Mouse (Mus musculus) heart, embryonic 15.5 days (tissue): ENCODE results near the gene Xlr3c. TPM values are rescaled to one million over a fixed set of nuclear protein-coding genes. Genes with fewer than 3 reads are reported as not detected.
A peak's percentile ranks its signal among the peaks of the same experiment; 100 is the strongest.
"Not testable (repeated sequence)": the region's sequence is repeated elsewhere in the genome, so short reads cannot be mapped to it uniquely, and the experiment has no call there.

Source experiments
- ATAC-seq: fragments of 200-750 bp; cut with Nextera tagmentation; replicated peaks from 2 replicates; pipeline ENCODE4 v1.8.0; 2017; ENCODE audit warnings: low read depth, moderate TSS enrichment; ENCODE audit not compliant: insufficient number of reproducible peaks, insufficient read depth, low FRiP score
- H3K27ac ChIP-seq: fragments of 300-500 bp; sonication (generic); 2 replicates; pipeline ENCODE4 v1.5.1; 2015; ENCODE audit warnings: mild to moderate bottlenecking, inconsistent platforms
- H3K27me3 ChIP-seq: fragments of 300-500 bp; sonication (generic); 2 replicates; pipeline ENCODE4 v1.6.1; 2015; ENCODE audit warnings: inconsistent platforms
- H3K36me3 ChIP-seq: fragments of 300-500 bp; sonication (generic); 2 replicates; pipeline ENCODE4 v1.6.1; 2015; ENCODE audit warnings: mild to moderate bottlenecking, inconsistent platforms
- H3K4me1 ChIP-seq: fragments of 300-500 bp; sonication (generic); replicated peaks from 2 replicates; pipeline ENCODE4 v1.6.1; 2015; ENCODE audit warnings: inconsistent platforms
- H3K4me2 ChIP-seq: fragments of 300-500 bp; sonication (generic); 2 replicates; pipeline ENCODE4 v1.6.1; 2015; ENCODE audit warnings: inconsistent platforms, mild to moderate bottlenecking, moderate library complexity
- H3K4me3 ChIP-seq: fragments of 300-500 bp; sonication (generic); 2 replicates; pipeline ENCODE4 v1.5.1; 2015; ENCODE audit warnings: mild to moderate bottlenecking, inconsistent platforms
- H3K9ac ChIP-seq: fragments of 300-500 bp; sonication (generic); 2 replicates; pipeline ENCODE4 v1.6.1; 2015; ENCODE audit warnings: mild to moderate bottlenecking, inconsistent platforms
- H3K9me3 ChIP-seq: fragments of 300-500 bp; sonication (generic); replicated peaks from 2 replicates; pipeline ENCODE4 v1.6.1; 2016; ENCODE audit warnings: inconsistent platforms
- WGBS: fragments of 180-500 bp; shearing (Covaris S2); methylation state at CpG from one replicate; pipeline ENCODE4 v1.1.7; 2015; ENCODE audit warnings: mixed read lengths; 5-methylcytosine and 5-hydroxymethylcytosine counted together
- polyA plus RNA-seq: library from polyadenylated mRNA; unstranded; fragments of >200 nt; fragmentation: Nextera tagmentation; extraction: Ambion mirVana; gene quantifications from 2 replicates; pipeline ENCODE4 v1.2.1, GENCODE M21; 2015

Gene Xlr3c
- polyA plus RNA-seq, result not detected in 2 replicates

GRCm38 (mm10) chrX:73265270-73265669 lies at the start of gene Xlr3c:
Gene Xlr3c, minus strand, starts transcription at chrX:73265390.
- not testable (repeated sequence) for H3K27ac ChIP-seq, H3K9ac ChIP-seq, H3K4me2 ChIP-seq, H3K36me3 ChIP-seq, ATAC-seq, H3K9me3 ChIP-seq, H3K4me1 ChIP-seq, H3K27me3 ChIP-seq, H3K4me3 ChIP-seq
- WGBS, result 88% methylated on average over 14 of the region's 14 CpGs

- Histone ChIP-seq H3K27me3 (no peaks in the 10 kb centered on the region), H3K4me3 (no peak overlapping the region), H3K36me3 (no peaks in the 10 kb centered on the region), H3K4me1 (no peaks in the 10 kb centered on the region), H3K9me3 (no peaks in the 10 kb centered on the region), H3K4me2 (no peak overlapping the region), H3K27ac (no peak overlapping the region), H3K9ac (no peak overlapping the region)
- no peak for ATAC-seq
- 22% methylated on average over 3 of the region's 3 CpGs for WGBS
Measured at GRCm38 (mm10) chrX:73312522-73312921, 47.3 kb upstream of the Xlr3c start.

GRCm38 (mm10) chrX:73295745-73296144 lies 30.6 kb upstream of the Xlr3c start:
- H3K4me1 ChIP-seq, H3K36me3 ChIP-seq, H3K27me3 ChIP-seq, ATAC-seq, H3K9me3 ChIP-seq, H3K27ac ChIP-seq, H3K4me3 ChIP-seq, H3K9ac ChIP-seq, H3K4me2 ChIP-seq: not testable (repeated sequence)
- 44% methylated on average over 9 of the region's 10 CpGs for WGBS

GRCm38 (mm10) chrX:73292876-73293275 lies 27.7 kb upstream of the Xlr3c start, which contains the start of the genes Xlr5a and Xlr5c:
Gene Xlr5a, minus strand, starts transcription at chrX:73292976.
Gene Xlr5c, minus strand, starts transcription at chrX:73292976.
- H3K9me3 ChIP-seq, H3K36me3 ChIP-seq, H3K27ac ChIP-seq, H3K9ac ChIP-seq, ATAC-seq, H3K4me3 ChIP-seq, H3K4me1 ChIP-seq, H3K27me3 ChIP-seq, H3K4me2 ChIP-seq: not testable (repeated sequence)
- 88% methylated on average over 15 of the region's 17 CpGs for WGBS

- H3K36me3 ChIP-seq, H3K27me3 ChIP-seq, ATAC-seq, H3K9ac ChIP-seq, H3K27ac ChIP-seq, H3K4me3 ChIP-seq, H3K9me3 ChIP-seq, H3K4me2 ChIP-seq, H3K4me1 ChIP-seq: not testable (repeated sequence)
- 69% methylated on average over 1 of the region's 2 CpGs for WGBS
Measured at GRCm38 (mm10) chrX:73262428-73262827, 2.8 kb downstream of the Xlr3c start.

DNA sequence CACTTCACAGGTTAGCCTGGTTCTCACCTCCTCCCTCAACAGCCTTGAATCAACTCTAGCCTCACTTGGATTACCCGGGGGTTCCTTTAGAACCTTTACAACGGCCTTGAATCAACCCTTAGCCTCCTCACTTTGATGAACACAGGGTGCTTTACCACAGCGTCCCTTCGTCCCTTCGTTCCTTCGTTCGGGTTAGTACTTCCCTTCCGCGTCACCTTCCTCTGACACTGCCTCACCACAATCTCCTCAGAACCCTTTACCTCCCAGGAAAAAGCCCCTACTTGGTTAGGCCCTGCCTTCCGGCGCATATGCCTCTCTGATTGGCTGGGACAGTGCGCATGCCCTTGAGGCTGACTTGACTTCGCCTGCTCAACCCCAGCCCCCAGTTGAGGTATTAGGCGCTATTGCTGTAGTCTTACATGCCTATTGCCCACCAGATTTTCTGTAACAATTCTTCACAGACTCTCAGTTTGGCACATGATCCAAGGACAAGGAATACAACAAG lies 22.3 kb downstream of the Xlr3c start, which contains the start of gene Xlr4c:
TSS of gene Xlr4c (minus strand) at position 310 of the 505 bp plus-strand sequence.
- H3K36me3 ChIP-seq, H3K9ac ChIP-seq, H3K4me1 ChIP-seq, H3K27ac ChIP-seq, ATAC-seq, H3K9me3 ChIP-seq, H3K27me3 ChIP-seq, H3K4me3 ChIP-seq, H3K4me2 ChIP-seq: not testable (repeated sequence)
- 68% methylated on average over 14 of the region's 14 CpGs for WGBS

DNA sequence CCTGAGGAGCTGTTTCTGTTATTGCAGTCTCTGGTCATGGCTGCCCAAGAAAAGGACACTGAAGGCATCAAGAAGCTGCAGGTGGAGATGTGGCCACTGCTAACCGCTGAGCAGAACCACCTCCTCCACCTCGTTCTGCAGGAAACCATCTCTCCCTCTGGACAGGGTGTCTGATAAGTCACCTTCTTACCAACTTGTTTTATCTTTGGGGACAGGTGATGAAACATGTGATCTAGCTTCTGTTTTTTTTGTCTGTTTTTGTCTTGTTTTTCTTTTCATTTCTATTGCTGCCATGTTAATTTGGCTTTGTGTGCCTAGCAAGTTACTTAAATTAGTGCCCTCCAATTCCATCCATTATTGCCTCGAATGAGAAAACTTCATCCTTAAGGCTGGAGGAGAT lies 35.9 kb downstream of the Xlr3c start:
- Histone ChIP-seq H3K4me3 (peak overlapping the region; percentile 68), H3K4me1 (no peaks in the 10 kb centered on the region), H3K9ac (peak overlapping the region; percentile 67), H3K4me2 (peak overlapping the region; percentile 89), H3K9me3 (no peaks in the 10 kb centered on the region), H3K27me3 (no peaks in the 10 kb centered on the region), H3K36me3 (no peaks in the 10 kb centered on the region), H3K27ac (0 out of 2 replicates have a peak overlapping the region, but pooled peaks have one; percentile 96)
- ATAC-seq, result no peak
- WGBS, result 32% methylated on average over 3 of the region's 3 CpGs

DNA sequence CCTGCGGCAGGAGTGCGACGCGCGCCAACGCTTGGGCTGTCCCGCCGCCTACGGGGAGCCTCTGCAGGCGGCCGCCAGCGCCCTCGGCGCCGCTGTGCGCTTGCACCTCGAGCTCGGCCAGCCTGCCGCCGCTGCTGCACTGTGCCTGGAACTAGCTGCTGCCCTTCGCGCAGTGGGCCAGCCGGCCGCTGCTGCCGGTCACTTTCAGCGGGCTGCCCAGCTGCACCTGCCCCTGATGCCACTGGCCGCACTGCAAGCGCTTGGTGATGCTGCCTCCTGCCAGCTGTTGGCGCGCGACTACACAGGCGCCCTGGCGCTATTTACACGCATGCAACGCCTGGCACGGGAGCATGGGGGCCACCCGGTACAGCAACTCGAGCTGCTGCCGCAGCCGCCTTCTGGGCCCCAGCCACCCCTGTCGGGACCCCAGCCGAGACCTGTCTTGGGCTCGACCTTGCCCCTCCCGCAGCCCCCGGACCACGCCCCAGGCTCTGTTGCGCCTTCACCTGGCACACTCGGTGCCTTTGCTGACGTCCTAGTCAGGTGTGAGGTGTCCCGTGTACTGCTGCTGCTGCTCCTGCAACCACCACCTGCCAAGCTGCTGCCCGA lies 36.5 kb downstream of the Xlr3c start:
- no peaks in the 10 kb centered on the region for H3K36me3 ChIP-seq
- H3K27ac ChIP-seq, result peak overlapping the region; percentile 96
- ATAC-seq, result peak; percentile 36
- H3K9ac ChIP-seq, result peak overlapping the region; percentile 67
- no peaks in the 10 kb centered on the region for H3K4me1 ChIP-seq
- H3K4me2 ChIP-seq, result peak overlapping the region; percentile 89
- H3K9me3 ChIP-seq, result no peaks in the 10 kb centered on the region
- H3K27me3 ChIP-seq, result no peaks in the 10 kb centered on the region
- WGBS, result 15% methylated on average over 48 of the region's 51 CpGs
- peak overlapping the region; percentile 68 for H3K4me3 ChIP-seq

DNA sequence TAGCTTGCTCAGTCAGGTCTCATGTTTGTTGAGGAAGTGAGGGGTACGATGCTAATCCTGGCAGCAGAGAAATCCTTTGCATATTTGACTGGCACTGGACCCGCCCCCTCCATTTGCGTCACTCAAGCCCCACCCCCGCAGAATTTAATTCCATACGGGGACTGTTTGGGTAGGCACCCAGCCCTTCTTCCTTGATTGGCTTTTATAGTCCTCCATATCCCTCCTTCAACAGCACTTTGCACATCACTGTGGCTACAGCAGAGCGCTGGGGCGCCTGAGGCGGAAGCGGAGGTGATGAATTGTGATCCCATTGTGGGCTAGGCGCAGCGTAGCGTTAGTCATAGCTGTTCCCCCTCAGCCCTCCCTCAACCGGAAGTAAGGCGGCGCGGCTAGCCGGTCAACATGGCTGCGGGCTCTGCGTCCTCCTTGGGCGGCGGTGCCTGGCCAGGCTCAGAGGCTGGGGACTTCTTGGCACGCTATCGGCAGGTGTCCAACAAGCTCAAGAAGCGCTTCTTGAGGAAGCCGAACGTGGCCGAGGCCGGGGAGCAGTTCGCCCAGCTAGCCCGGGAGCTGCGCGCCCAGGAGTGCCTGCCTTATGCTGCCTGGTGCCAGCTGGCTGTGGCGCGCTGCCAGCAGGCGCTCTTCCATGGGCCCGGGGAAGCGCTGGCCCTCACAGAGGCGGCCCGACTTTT lies 37.1 kb downstream of the Xlr3c start, which contains the start of gene F8a:
TSS of gene F8a (plus strand) at position 378 of the 692 bp plus-strand sequence.
- Histone ChIP-seq H3K36me3 (no peaks in the 10 kb centered on the region), H3K4me3 (peak within 1 kb of the TSS; percentile 68), H3K27me3 (no peaks in the 10 kb centered on the region), H3K9ac (peak within 1 kb of the TSS; percentile 67), H3K4me2 (peak within 1 kb of the TSS; percentile 89), H3K9me3 (no peaks in the 10 kb centered on the region), H3K27ac (peak within 1 kb of the TSS; percentile 96), H3K4me1 (no peaks in the 10 kb centered on the region)
- ATAC-seq, result peak; percentile 92
- 15% methylated on average over 39 of the region's 39 CpGs for WGBS

DNA sequence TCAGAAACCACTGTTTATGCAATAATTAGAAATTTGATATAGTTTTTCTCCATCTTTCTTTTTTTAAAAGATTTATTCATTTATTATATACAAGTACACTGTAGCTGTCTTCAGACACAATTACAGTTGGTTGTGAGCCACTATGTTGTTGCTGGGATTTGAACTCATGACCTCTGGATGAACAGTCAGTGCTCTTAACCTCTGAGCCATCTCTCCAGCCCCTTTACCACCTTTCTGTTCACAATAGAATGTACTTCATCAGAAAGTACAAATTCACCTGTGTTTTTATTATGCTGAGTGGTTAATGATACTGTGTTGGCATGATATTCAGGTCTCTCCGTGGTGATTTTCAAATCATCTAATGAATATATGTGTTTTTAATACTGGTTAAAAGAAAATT lies 39.8 kb downstream of the Xlr3c start:
- H3K4me3 ChIP-seq, result no peak overlapping the region
- no peaks in the 10 kb centered on the region for H3K4me1 ChIP-seq
- ATAC-seq, result no peak
- WGBS, result 49% methylated on average over 1 of the region's 1 CpGs
- H3K9me3 ChIP-seq, result no peaks in the 10 kb centered on the region
- H3K36me3 ChIP-seq, result no peaks in the 10 kb centered on the region
- H3K27ac ChIP-seq, result no peak overlapping the region
- no peaks in the 10 kb centered on the region for H3K27me3 ChIP-seq
- no peak overlapping the region for H3K4me2 ChIP-seq
- H3K9ac ChIP-seq, result no peak overlapping the region

- not testable (repeated sequence) for H3K4me1 ChIP-seq, H3K27ac ChIP-seq
- 73% methylated on average over 19 of the region's 19 CpGs for WGBS
Measured at GRCm38 (mm10) chrX:73213819-73214564, 51.2 kb downstream of the Xlr3c start, which contains the start of gene Xlr4b. Gene Xlr4b, plus strand, starts transcription at chrX:73214333.

More at GRCm38 (mm10) chrX:73213819-73214564, 51.2 kb downstream of the Xlr3c start, which contains the start of gene Xlr4b:
- H3K9me3 ChIP-seq, H3K4me2 ChIP-seq, H3K4me3 ChIP-seq, H3K27me3 ChIP-seq, ATAC-seq, H3K9ac ChIP-seq, H3K36me3 ChIP-seq: not testable (repeated sequence)
